Mouse (Mus musculus) CH12.LX (cell line): Measurements from ENCODE around the gene Sirpb1c. TPM values are rescaled to one million over a fixed set of nuclear protein-coding genes. Genes with fewer than 3 reads are reported as not detected.
"Not testable (repeated sequence)": the region's sequence is repeated elsewhere in the genome, so short reads cannot be mapped to it uniquely, and the experiment has no call there.

Experiments used
- DNase-seq: peaks from one replicate; pipeline ENCODE4 v3.0.0-alpha.2; 2013; ENCODE audit errors: extremely low read depth
- H3K27ac ChIP-seq: 2 replicates; pipeline ENCODE4 v1.5.1; 2012; ENCODE audit warnings: low read depth, mild to moderate bottlenecking, control low read depth, moderate library complexity; ENCODE audit not compliant: insufficient read depth
- H3K27me3 ChIP-seq: replicated peaks from 2 replicates; pipeline ENCODE3; 2012; ENCODE audit warnings: inconsistent platforms
- H3K36me3 ChIP-seq, 2 experiments: replicated peaks in 1 of 2; 2 replicates each; pipeline versions ENCODE3 to v1.6.1; 2012; ENCODE audit warnings: inconsistent platforms in 1 of 2, low read length in 1 of 2, mild to moderate bottlenecking in 1 of 2, mixed read lengths in 1 of 2, moderate library complexity in 1 of 2; ENCODE audit not compliant: control insufficient read depth in 1 of 2, insufficient read depth in 1 of 2
- H3K4me1 ChIP-seq, 2 experiments: 2 replicates each; pipeline ENCODE4 v1.6.1; 2012; ENCODE audit warnings: inconsistent platforms in 1 of 2, moderate library complexity in 1 of 2; ENCODE audit not compliant: insufficient read depth in 2 of 2, control insufficient read depth in 1 of 2
- H3K4me2 ChIP-seq: 2 replicates; pipeline ENCODE4 v1.6.1; 2012; ENCODE audit warnings: low read depth, mild to moderate bottlenecking, control low read depth; ENCODE audit not compliant: poor library complexity, insufficient read depth, severe bottlenecking
- H3K4me3 ChIP-seq, 3 experiments: fragments of 150-350 bp in 1 of 3; sonication (generic) in 1 of 3; replicated peaks in 1 of 3; 2 replicates each; pipeline versions ENCODE3 to v1.5.1; 2011 to 2012; ENCODE audit warnings: low read depth in 2 of 3, low read length in 2 of 3, mild to moderate bottlenecking in 2 of 3, moderate library complexity in 2 of 3, control low read depth in 1 of 3, improper control_type of control experiment in 1 of 3, inconsistent platforms in 1 of 3, mixed read lengths in 1 of 3; ENCODE audit not compliant: poor library complexity in 1 of 3
- H3K79me2 ChIP-seq: replicated peaks from 2 replicates; pipeline ENCODE4 v1.6.1; 2012; ENCODE audit warnings: mild to moderate bottlenecking, moderate library complexity; ENCODE audit not compliant: control insufficient read depth, poor library complexity, insufficient read depth, severe bottlenecking; ENCODE audit errors: extremely low read depth
- H3K9ac ChIP-seq: 2 replicates; pipeline ENCODE4 v1.6.1; 2012; ENCODE audit warnings: low read depth, mild to moderate bottlenecking, control low read depth, moderate library complexity; ENCODE audit not compliant: insufficient read depth
- H3K9me3 ChIP-seq: replicated peaks from 2 replicates; pipeline ENCODE3; 2012; ENCODE audit warnings: low read length, inconsistent platforms, mixed read lengths
- BHLHE40 ChIP-seq: IDR thresholded peaks from 2 replicates; pipeline ENCODE4 v1.6.1; 2011; ENCODE audit warnings: mild to moderate bottlenecking, low read depth, low read length, improper control_type of control experiment
- CHD1 ChIP-seq: IDR thresholded peaks from 2 replicates; pipeline ENCODE4 v1.6.1; 2012; ENCODE audit warnings: low read depth, low read length, improper control_type of control experiment, inconsistent platforms
- CHD2 ChIP-seq: IDR thresholded peaks from 2 replicates; pipeline ENCODE4 v1.6.1; 2011; ENCODE audit warnings: low read length, improper control_type of control experiment
- E2F4 ChIP-seq: IDR thresholded peaks from 2 replicates; pipeline ENCODE4 v1.6.1; 2011; ENCODE audit warnings: low read depth, low read length, improper control_type of control experiment; ENCODE audit not compliant: insufficient replicate concordance
- ELF1 ChIP-seq: IDR thresholded peaks from 2 replicates; pipeline ENCODE4 v1.6.1; 2014; ENCODE audit warnings: low read depth, mild to moderate bottlenecking, inconsistent platforms, low read length, improper control_type of control experiment
- EP300 ChIP-seq: IDR thresholded peaks from 2 replicates; pipeline ENCODE4 v1.6.1; 2011; ENCODE audit warnings: low read length, improper control_type of control experiment
- HCFC1 ChIP-seq: IDR thresholded peaks from 2 replicates; pipeline ENCODE4 v1.6.1; 2012; ENCODE audit warnings: low read depth, mild to moderate bottlenecking, inconsistent platforms, low read length, improper control_type of control experiment
- JUN ChIP-seq: IDR thresholded peaks from 2 replicates; pipeline ENCODE4 v1.6.1; 2011; ENCODE audit warnings: low read depth, mild to moderate bottlenecking, low read length, improper control_type of control experiment, moderate library complexity; ENCODE audit not compliant: insufficient read depth
- JUND ChIP-seq: conservative IDR thresholded peaks from 2 replicates; pipeline ENCODE4 v1.6.1; 2011; ENCODE audit warnings: low read depth, low read length, improper control_type of control experiment
- MAX ChIP-seq: IDR thresholded peaks from 2 replicates; pipeline ENCODE4 v1.6.1; 2011; ENCODE audit warnings: low read length, improper control_type of control experiment
- PAX5 ChIP-seq: IDR thresholded peaks from 2 replicates; pipeline ENCODE4 v1.6.1; 2012; ENCODE audit warnings: low read length, inconsistent platforms, mixed read lengths
- POLR2A ChIP-seq: IDR thresholded peaks from 2 replicates; pipeline ENCODE4 v1.6.1; 2011; ENCODE audit warnings: low read depth, mild to moderate bottlenecking, improper control_type of control experiment, low read length
- POLR2AphosphoS2 ChIP-seq: IDR thresholded peaks from 2 replicates; pipeline ENCODE4 v1.6.1; 2011; ENCODE audit warnings: low read depth, low read length, improper control_type of control experiment
- RAD21 ChIP-seq: IDR thresholded peaks from 2 replicates; pipeline ENCODE4 v1.6.1; 2011; ENCODE audit warnings: low read depth, mild to moderate bottlenecking, low read length, improper control_type of control experiment, moderate library complexity
- SMC3 ChIP-seq: IDR thresholded peaks from 2 replicates; pipeline ENCODE4 v1.6.1; 2011; ENCODE audit warnings: low read depth, low read length, improper control_type of control experiment
- USF1 ChIP-seq: IDR thresholded peaks from 2 replicates; pipeline ENCODE4 v1.6.1; 2014; ENCODE audit warnings: low read depth, mild to moderate bottlenecking, inconsistent platforms, low read length, improper control_type of control experiment
- ZMIZ1 ChIP-seq: IDR thresholded peaks from 2 replicates; pipeline ENCODE4 v1.6.1; 2012; ENCODE audit warnings: low read depth, mild to moderate bottlenecking, inconsistent platforms, low read length, improper control_type of control experiment
- ZNF384 ChIP-seq: IDR thresholded peaks from 2 replicates; pipeline ENCODE4 v1.6.1; 2012; ENCODE audit warnings: low read depth, low read length, improper control_type of control experiment, inconsistent platforms
- dilution Hi-C: fragments of 300-500 bp; cut with MboI; formaldehyde crosslinking; loops from 2 replicates; pipeline ENCODE4 v1.14.3; 2020; ENCODE audit warnings: low sequenced_read_pairs; ENCODE audit not compliant: extremely low pct_unique_long_range_greater_than_20kb, extremely low pct_ligation_motif_present
- in situ Hi-C: fragments of 300-500 bp; cut with MboI; formaldehyde crosslinking; loops from 3 replicates; pipeline ENCODE4 v1.14.3; 2019; ENCODE audit warnings: low sequenced_read_pairs, low pct_ligation_motif_present, low pct_unique_long_range_greater_than_20kb, mixed read lengths
- polyA plus RNA-seq: library from polyadenylated mRNA; unstranded; fragments of >175 nt; gene quantifications from 2 replicates; pipeline ENCODE4 v1.2.1, GENCODE M21; 2012; ENCODE audit warnings: low read depth; ENCODE audit not compliant: insufficient read length
- total RNA-seq, 2 experiments: library from RNA; depleted of rRNA; stranded (reverse); fragments of 300-350 nt in 1 of 2; fragments of >200 nt in 1 of 2; gene quantifications; 2 replicates each; pipeline ENCODE4 v1.2.3; 2012 to 2014

Gene Sirpb1c
- total and polyA plus RNA-seq, 3 experiments: not detected

GRCm38 (mm10) chr3:15847332-15848047, 838 bp downstream of the Sirpb1c start:
- no peaks in the 10 kb centered on the region for H3K4me1 ChIP-seq
- no peak overlapping the region for H3K9ac ChIP-seq
- no peak overlapping the region for H3K27ac ChIP-seq
- no peak overlapping the region for H3K4me2 ChIP-seq
- dilution Hi-C loops (no loop called here), in situ Hi-C loops (no loop called here)
- no peaks in the 10 kb centered on the region for H3K79me2 ChIP-seq
- H3K27me3 ChIP-seq: no peaks in the 10 kb centered on the region
- no peaks in the 10 kb centered on the region for H3K9me3 ChIP-seq
- no peaks in the 10 kb centered on the region for H3K36me3 ChIP-seq
- no peak overlapping the region for H3K4me3 ChIP-seq
- TF ChIP-seq EP300: no peak
- TF ChIP-seq JUND: no peak
- no peak for TF ChIP-seq RAD21
- TF ChIP-seq CHD1: no peak
- no peak for TF ChIP-seq SMC3
- TF ChIP-seq ELF1: no peak
- TF ChIP-seq POLR2A: no peak
- TF ChIP-seq JUN: no peak
- TF ChIP-seq USF1: no peak
- TF ChIP-seq MAX: no peak
- no peak for TF ChIP-seq HCFC1
- no peak for TF ChIP-seq BHLHE40
- TF ChIP-seq PAX5: no peak
- no peak for TF ChIP-seq POLR2AphosphoS2
- no peak for TF ChIP-seq CHD2
- no peak for TF ChIP-seq ZNF384
- TF ChIP-seq E2F4: no peak
- no peak for TF ChIP-seq ZMIZ1
- no peak for DNase-seq

- dilution Hi-C loops, DNase-seq, H3K79me2 ChIP-seq, H3K27me3 ChIP-seq, H3K9me3 ChIP-seq, H3K27ac ChIP-seq, H3K9ac ChIP-seq, H3K4me3 ChIP-seq, H3K4me2 ChIP-seq, H3K36me3 ChIP-seq, H3K4me1 ChIP-seq, in situ Hi-C loops: not testable (repeated sequence)
Observed at GRCm38 (mm10) chr3:15773642-15774041, 74.7 kb downstream of the Sirpb1c start.

Other genes with a start within 250 kb of the Sirpb1c start
- not detected in 2 replicates for gene Gm5150, start 157.9 kb upstream of the Sirpb1c start, total RNA-seq (2012; rRNA removed)
- gene Gm5150, start 157.9 kb upstream of the Sirpb1c start, total RNA-seq (2014; rRNA removed): not detected in 2 replicates
- gene Gm5150, start 157.9 kb upstream of the Sirpb1c start, polyA plus RNA-seq: not detected in 2 replicates